Mouse (Mus musculus): ENCODE results near the gene Rpusd1. TPM values are rescaled to one million over a fixed set of nuclear protein-coding genes. Genes with fewer than 3 reads are reported as not detected.

Gene Rpusd1
- polyA plus RNA-seq, 1 experiment: 17.0 TPM

DNA sequence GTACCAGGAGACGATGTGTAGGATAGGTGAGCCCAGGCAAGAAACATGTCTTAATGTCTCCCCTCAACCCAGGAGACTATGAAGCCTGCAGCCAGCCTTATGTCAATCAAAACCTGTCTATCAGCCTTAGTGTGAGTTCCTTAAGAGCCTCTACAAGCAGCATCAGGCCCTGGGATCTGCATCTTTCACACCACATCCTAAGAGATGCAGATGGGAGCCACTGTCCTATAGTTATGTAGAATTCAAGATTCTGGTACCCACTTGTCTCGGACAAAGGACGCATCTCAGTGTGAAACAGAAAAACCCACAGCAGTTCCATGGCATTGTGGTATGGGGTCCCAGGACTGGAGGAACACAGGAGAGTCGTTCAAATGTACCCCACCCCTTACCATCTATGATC is 27.6 kb downstream of the Rpusd1 start:
- Histone ChIP-seq H3K9ac (ENCODE audit: low read depth, poor library complexity, severe bottlenecking) (no peak overlapping the region; the same call in 1 of the 2 replicates), H3K4me3 (ENCODE audit: low read depth, low read length) (no peak overlapping the region), H3K27ac (ENCODE audit: insufficient read depth, low read length) (peak overlapping the region; percentile 65), H3K4me1 (ENCODE audit: control insufficient read depth, insufficient read depth, low read length) (peaks cover 18% of the 10 kb centered on the region), H3K36me3 (ENCODE audit: control insufficient read depth, insufficient read depth, low read length, poor library complexity, severe bottlenecking) (no peaks in the 10 kb centered on the region), H3K27me3 (ENCODE audit: control insufficient read depth, insufficient read depth, low read length, poor library complexity, severe bottlenecking) (no peaks in the 10 kb centered on the region), H3K9me3 (replicated peaks; ENCODE audit: control insufficient read depth, insufficient read depth, low read length, poor library complexity, severe bottlenecking) (no peaks in the 10 kb centered on the region)
- TF ChIP-seq POLR2A (IDR thresholded peaks at IDR 0.05; ENCODE audit: insufficient read depth, low read length): no peak
- no peak for TF ChIP-seq EP300 (IDR thresholded peaks at IDR 0.05; ENCODE audit: insufficient read depth, low read depth, low read length)
- no peak for TF ChIP-seq CTCF (IDR thresholded peaks at IDR 0.05; ENCODE audit: low read depth, low read length)

DNA sequence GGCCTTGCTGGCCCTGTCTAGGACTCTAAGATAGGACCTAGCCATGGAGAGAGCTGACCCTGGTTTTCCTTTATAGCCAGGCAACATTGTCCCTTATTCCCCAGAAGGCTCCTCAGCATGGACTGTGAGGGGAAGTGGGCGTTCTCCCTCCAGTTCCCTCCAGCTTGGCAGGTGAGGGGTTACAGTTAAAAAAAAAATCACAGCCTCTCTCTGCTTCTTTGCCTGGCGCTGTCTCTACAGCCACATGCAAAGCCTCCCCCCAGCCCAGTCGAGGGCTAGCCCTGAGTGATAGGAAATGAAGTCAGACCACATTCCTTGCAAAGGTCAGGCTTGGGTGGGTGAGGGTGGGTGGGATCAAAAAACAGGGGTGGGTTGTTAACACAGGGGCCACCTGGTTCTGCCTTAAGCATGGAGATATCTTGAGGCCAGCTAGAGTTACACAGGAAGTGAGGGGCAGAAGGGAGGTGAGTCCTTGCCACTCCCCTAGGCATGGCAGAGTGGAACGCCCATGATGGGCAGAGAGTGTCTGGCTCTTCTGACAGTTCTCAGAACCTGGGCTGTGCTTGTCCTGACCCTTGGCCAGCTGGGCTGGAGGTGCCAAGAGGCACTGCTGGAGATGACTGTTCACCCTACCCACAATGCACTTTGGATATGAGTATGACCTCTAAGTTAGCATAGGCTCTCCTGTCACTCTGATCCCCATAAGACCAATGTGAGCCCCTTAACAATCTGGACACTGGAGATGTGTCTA is 28.3 kb downstream of the Rpusd1 start:
- H3K9me3 ChIP-seq (replicated peaks; ENCODE audit: control insufficient read depth, insufficient read depth, low read length, poor library complexity, severe bottlenecking): no peaks in the 10 kb centered on the region
- peak overlapping the region; percentile 94 for H3K27ac ChIP-seq (ENCODE audit: insufficient read depth, low read length)
- no peak overlapping the region for H3K4me3 ChIP-seq (ENCODE audit: low read depth, low read length)
- H3K36me3 ChIP-seq (ENCODE audit: control insufficient read depth, insufficient read depth, low read length, poor library complexity, severe bottlenecking): no peaks in the 10 kb centered on the region
- H3K9ac ChIP-seq (ENCODE audit: low read depth, poor library complexity, severe bottlenecking): no peak overlapping the region; the same call in 1 of the 2 replicates
- no peaks in the 10 kb centered on the region for H3K27me3 ChIP-seq (ENCODE audit: control insufficient read depth, insufficient read depth, low read length, poor library complexity, severe bottlenecking)
- TF ChIP-seq EP300 (IDR thresholded peaks at IDR 0.05; ENCODE audit: insufficient read depth, low read depth, low read length) (peak; percentile 92), POLR2A (IDR thresholded peaks at IDR 0.05; ENCODE audit: insufficient read depth, low read length) (no peak), CTCF (IDR thresholded peaks at IDR 0.05; ENCODE audit: low read depth, low read length) (no peak)
- H3K4me1 ChIP-seq (ENCODE audit: control insufficient read depth, insufficient read depth, low read length): peaks cover 18% of the 10 kb centered on the region

DNA sequence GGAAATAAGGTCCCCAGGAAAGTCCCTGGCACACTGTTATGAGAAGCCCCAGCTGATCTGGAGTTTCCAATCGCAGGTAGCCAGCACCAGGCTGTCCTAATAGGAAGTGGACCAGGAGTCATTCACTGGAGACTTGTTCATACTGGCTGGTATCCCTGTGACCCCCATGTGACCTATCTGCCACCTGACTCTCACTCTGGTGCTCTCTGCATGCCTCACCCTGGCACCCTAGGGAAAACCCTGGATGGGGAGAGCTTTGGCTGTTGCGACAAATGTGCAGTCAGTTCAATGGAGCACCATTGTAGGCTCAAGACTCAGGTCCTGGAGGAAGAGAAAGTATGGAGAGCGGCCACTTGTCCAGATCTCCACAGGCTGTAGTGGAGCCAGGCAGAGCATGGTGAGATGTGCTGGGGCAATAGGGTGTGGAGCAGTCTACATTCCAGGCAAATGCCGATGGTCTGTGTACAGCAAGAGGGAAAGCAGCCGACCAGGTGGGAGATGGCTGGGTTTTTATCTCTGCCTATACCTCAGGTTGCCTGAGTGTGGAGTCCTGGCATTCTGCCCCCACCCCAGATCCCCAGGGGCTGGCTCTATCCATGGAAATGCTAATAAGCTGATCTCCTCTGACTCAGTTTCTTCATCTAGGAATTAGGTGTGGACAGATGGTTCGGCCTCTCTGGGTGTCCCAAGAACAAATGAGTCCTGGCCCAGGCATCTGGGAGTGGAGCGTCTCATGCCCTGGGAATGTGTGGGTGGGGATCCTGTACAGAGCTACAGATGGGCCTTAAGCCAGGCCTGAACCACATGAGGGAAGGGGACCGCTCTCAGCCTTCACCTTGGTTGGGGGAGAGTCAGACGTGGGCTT is 29.1 kb downstream of the Rpusd1 start:
- no peaks in the 10 kb centered on the region for H3K9me3 ChIP-seq (replicated peaks; ENCODE audit: control insufficient read depth, insufficient read depth, low read length, poor library complexity, severe bottlenecking)
- H3K27ac ChIP-seq (ENCODE audit: insufficient read depth, low read length): peak overlapping the region; percentile 94
- H3K27me3 ChIP-seq (ENCODE audit: control insufficient read depth, insufficient read depth, low read length, poor library complexity, severe bottlenecking): no peaks in the 10 kb centered on the region
- H3K36me3 ChIP-seq (ENCODE audit: control insufficient read depth, insufficient read depth, low read length, poor library complexity, severe bottlenecking): no peaks in the 10 kb centered on the region
- H3K9ac ChIP-seq (ENCODE audit: low read depth, poor library complexity, severe bottlenecking): no peak overlapping the region
- no peak overlapping the region for H3K4me3 ChIP-seq (ENCODE audit: low read depth, low read length)
- peaks cover 18% of the 10 kb centered on the region for H3K4me1 ChIP-seq (ENCODE audit: control insufficient read depth, insufficient read depth, low read length)
- TF ChIP-seq CTCF (IDR thresholded peaks at IDR 0.05; ENCODE audit: low read depth, low read length): no peak
- TF ChIP-seq EP300 (IDR thresholded peaks at IDR 0.05; ENCODE audit: insufficient read depth, low read depth, low read length): peak; percentile 86
- TF ChIP-seq POLR2A (IDR thresholded peaks at IDR 0.05; ENCODE audit: insufficient read depth, low read length): no peak

DNA sequence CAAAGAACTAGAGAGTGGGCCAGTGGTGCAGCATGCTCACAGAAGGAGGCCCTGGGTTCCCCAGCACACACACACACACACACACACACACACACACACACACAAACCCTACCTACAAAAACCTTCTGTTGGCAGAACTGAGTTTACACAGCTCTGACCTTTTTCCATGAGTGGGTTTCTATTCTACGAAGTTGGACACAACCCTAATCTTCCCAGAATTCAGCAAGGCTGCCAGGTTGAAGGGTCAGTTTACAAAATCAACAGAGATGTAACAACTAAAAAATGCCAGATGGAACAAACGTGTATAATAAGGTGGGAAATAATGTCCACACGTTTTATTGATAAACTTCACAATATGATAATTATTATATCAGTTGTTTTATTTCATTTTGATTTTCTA is 30.2 kb downstream of the Rpusd1 start:
- Histone ChIP-seq H3K4me3 (ENCODE audit: low read depth, low read length) (no peak overlapping the region), H3K27me3 (ENCODE audit: control insufficient read depth, insufficient read depth, low read length, poor library complexity, severe bottlenecking) (no peaks in the 10 kb centered on the region), H3K36me3 (ENCODE audit: control insufficient read depth, insufficient read depth, low read length, poor library complexity, severe bottlenecking) (no peaks in the 10 kb centered on the region), H3K9me3 (replicated peaks; ENCODE audit: control insufficient read depth, insufficient read depth, low read length, poor library complexity, severe bottlenecking) (no peaks in the 10 kb centered on the region), H3K4me1 (ENCODE audit: control insufficient read depth, insufficient read depth, low read length) (peaks cover 23% of the 10 kb centered on the region), H3K27ac (ENCODE audit: insufficient read depth, low read length) (peak overlapping the region; percentile 70), H3K9ac (ENCODE audit: low read depth, poor library complexity, severe bottlenecking) (no peak overlapping the region)
- TF ChIP-seq POLR2A (IDR thresholded peaks at IDR 0.05; ENCODE audit: insufficient read depth, low read length) (no peak), CTCF (IDR thresholded peaks at IDR 0.05; ENCODE audit: low read depth, low read length) (no peak), EP300 (IDR thresholded peaks at IDR 0.05; ENCODE audit: insufficient read depth, low read depth, low read length) (no peak)

DNA sequence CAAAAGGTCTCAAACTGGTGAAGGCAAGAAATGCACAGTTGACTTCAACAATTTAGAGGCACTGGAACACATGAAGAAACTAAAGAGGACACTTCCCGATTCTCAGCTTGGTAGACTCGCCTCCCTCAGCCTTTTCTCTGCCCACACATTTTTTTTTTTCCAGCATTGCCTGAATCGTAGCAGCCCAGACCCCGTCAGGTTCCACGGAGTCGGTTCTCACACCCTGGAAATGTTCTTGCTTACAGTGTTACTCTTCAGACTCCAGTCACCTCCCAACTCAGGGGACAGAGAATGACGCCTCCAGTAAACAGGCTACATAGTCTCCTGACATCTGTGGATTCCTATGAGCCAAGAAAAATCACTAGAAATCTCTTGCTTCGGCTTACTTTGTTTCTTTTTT is 32.7 kb downstream of the Rpusd1 start:
- Histone ChIP-seq H3K27me3 (ENCODE audit: control insufficient read depth, insufficient read depth, low read length, poor library complexity, severe bottlenecking) (no peaks in the 10 kb centered on the region), H3K9ac (ENCODE audit: low read depth, poor library complexity, severe bottlenecking) (no peak overlapping the region), H3K27ac (ENCODE audit: insufficient read depth, low read length) (no peak overlapping the region), H3K4me3 (ENCODE audit: low read depth, low read length) (no peak overlapping the region), H3K4me1 (ENCODE audit: control insufficient read depth, insufficient read depth, low read length) (peaks cover 18% of the 10 kb centered on the region), H3K9me3 (replicated peaks; ENCODE audit: control insufficient read depth, insufficient read depth, low read length, poor library complexity, severe bottlenecking) (no peaks in the 10 kb centered on the region), H3K36me3 (ENCODE audit: control insufficient read depth, insufficient read depth, low read length, poor library complexity, severe bottlenecking) (no peaks in the 10 kb centered on the region)
- TF ChIP-seq POLR2A (IDR thresholded peaks at IDR 0.05; ENCODE audit: insufficient read depth, low read length) (no peak), EP300 (IDR thresholded peaks at IDR 0.05; ENCODE audit: insufficient read depth, low read depth, low read length) (no peak), CTCF (IDR thresholded peaks at IDR 0.05; ENCODE audit: low read depth, low read length) (no peak)
